Mouse (Mus musculus): ENCODE data around the gene Apold1. TPM values are rescaled to one million over a fixed set of nuclear protein-coding genes. Genes with fewer than 3 reads are reported as not detected.
A peak's percentile ranks its signal among the peaks of the same experiment; 100 is the strongest.

Apold1 gene
- 8.9 and 9.9 TPM in 2 replicates for polyA plus RNA-seq (2015; fragmentation: Nextera tagmentation; extraction: Ambion mirVana)

- Histone ChIP-seq H3K27ac (ENCODE audit: low read length) (peak within 1 kb of the TSS; percentile 69), H3K9ac (ENCODE audit: low read length) (peak within 1 kb of the TSS; percentile 5; the same call in 1 of the 2 replicates), H3K36me3 (ENCODE audit: control insufficient read depth, insufficient read depth) (no peaks in the 10 kb centered on the region), H3K27me3 (ENCODE audit: control insufficient read depth, insufficient read depth, low read length) (no peaks in the 10 kb centered on the region), H3K9me3 (replicated peaks; ENCODE audit: control insufficient read depth, low read length) (no peaks in the 10 kb centered on the region), H3K4me2 (ENCODE audit: low read depth, low read length) (peak within 1 kb of the TSS; percentile 47), H3K4me3 (ENCODE audit: low read length) (peak within 1 kb of the TSS; percentile 67), H3K4me1 (ENCODE audit: control insufficient read depth, insufficient read depth, low read length) (peaks cover 11% of the 10 kb centered on the region)
- WGBS, result 45% methylated on average over 22 of the region's 22 CpGs
- peak; percentile 42 for ATAC-seq (replicated peaks; ENCODE audit: extremely low read depth, insufficient read depth, low FRiP score)
Measured at GRCm38 (mm10) chr6:134981231-134982062, at the start of gene Apold1. Gene Apold1, plus strand, starts transcription at chr6:134981718.

- H3K27ac ChIP-seq (ENCODE audit: low read length), result peak overlapping the region; percentile 41
- H3K9me3 ChIP-seq (replicated peaks; ENCODE audit: control insufficient read depth, low read length), result no peaks in the 10 kb centered on the region
- H3K4me2 ChIP-seq (ENCODE audit: low read depth, low read length), result peak overlapping the region; percentile 33
- H3K27me3 ChIP-seq (ENCODE audit: control insufficient read depth, insufficient read depth, low read length), result no peaks in the 10 kb centered on the region
- no peak for ATAC-seq (replicated peaks; ENCODE audit: extremely low read depth, insufficient read depth, low FRiP score)
- H3K36me3 ChIP-seq (ENCODE audit: control insufficient read depth, insufficient read depth), result peaks cover 3% of the 10 kb centered on the region; the same call in 1 of the 2 replicates
- H3K4me3 ChIP-seq (ENCODE audit: low read length), result peak overlapping the region; percentile 0; the same call in 1 of the 2 replicates
- WGBS, result 57% methylated on average over 12 of the region's 12 CpGs
- peaks cover 27% of the 10 kb centered on the region for H3K4me1 ChIP-seq (ENCODE audit: control insufficient read depth, insufficient read depth, low read length)
- H3K9ac ChIP-seq (ENCODE audit: low read length), result peak overlapping the region; percentile 47
Measured at GRCm38 (mm10) chr6:134932486-134933206, 48.9 kb upstream of the Apold1 start.

GRCm38 (mm10) chr6:134933207-134933558 is 48.3 kb upstream of the Apold1 start:
- Histone ChIP-seq H3K4me3 (ENCODE audit: low read length) (peak overlapping the region; percentile 0; the same call in 1 of the 2 replicates), H3K9ac (ENCODE audit: low read length) (peak overlapping the region; percentile 47), H3K9me3 (replicated peaks; ENCODE audit: control insufficient read depth, low read length) (no peaks in the 10 kb centered on the region), H3K27me3 (ENCODE audit: control insufficient read depth, insufficient read depth, low read length) (no peaks in the 10 kb centered on the region), H3K4me1 (ENCODE audit: control insufficient read depth, insufficient read depth, low read length) (peaks cover 27% of the 10 kb centered on the region), H3K36me3 (ENCODE audit: control insufficient read depth, insufficient read depth) (peaks cover 3% of the 10 kb centered on the region; the same call in 1 of the 2 replicates), H3K27ac (ENCODE audit: low read length) (peak overlapping the region; percentile 3; the same call in 1 of the 2 replicates), H3K4me2 (ENCODE audit: low read depth, low read length) (peak overlapping the region; percentile 33)
- WGBS, result 79% methylated on average over 2 of the region's 2 CpGs
- no peak for ATAC-seq (replicated peaks; ENCODE audit: extremely low read depth, insufficient read depth, low FRiP score)

- Histone ChIP-seq H3K4me3 (ENCODE audit: low read length) (no peak overlapping the region), H3K27me3 (ENCODE audit: control insufficient read depth, insufficient read depth, low read length) (no peaks in the 10 kb centered on the region), H3K27ac (ENCODE audit: low read length) (no peak overlapping the region), H3K9ac (ENCODE audit: low read length) (no peak overlapping the region), H3K9me3 (replicated peaks; ENCODE audit: control insufficient read depth, low read length) (no peaks in the 10 kb centered on the region), H3K36me3 (ENCODE audit: control insufficient read depth, insufficient read depth) (peaks cover 3% of the 10 kb centered on the region; the same call in 1 of the 2 replicates), H3K4me2 (ENCODE audit: low read depth, low read length) (no peak overlapping the region), H3K4me1 (ENCODE audit: control insufficient read depth, insufficient read depth, low read length) (peaks cover 25% of the 10 kb centered on the region)
- ATAC-seq (replicated peaks; ENCODE audit: extremely low read depth, insufficient read depth, low FRiP score), result no peak
- WGBS, result 87% methylated on average over 5 of the region's 5 CpGs
Measured at GRCm38 (mm10) chr6:134934305-134934704, 47.2 kb upstream of the Apold1 start.

DNA sequence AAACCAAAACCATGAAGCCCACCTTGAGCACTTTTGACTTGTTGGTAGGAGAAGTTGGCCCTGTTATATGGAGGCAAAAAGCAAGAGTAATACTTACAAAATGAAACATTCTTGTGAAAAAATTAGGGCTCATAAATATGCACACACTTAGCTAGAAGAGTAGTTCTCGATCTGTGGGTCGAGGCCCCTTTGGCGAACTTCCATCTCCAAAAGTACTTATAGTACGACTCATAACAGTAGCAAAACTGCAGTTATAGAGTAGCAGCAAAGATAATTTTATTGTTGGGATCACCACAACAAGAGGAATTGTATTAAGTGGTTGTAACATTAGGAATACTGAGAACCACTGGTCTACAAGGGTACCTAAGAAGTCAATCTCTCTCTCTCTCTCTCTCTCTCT is 41.7 kb upstream of the Apold1 start:
- H3K27ac ChIP-seq (ENCODE audit: low read length), result no peak overlapping the region
- no peak for ATAC-seq (replicated peaks; ENCODE audit: extremely low read depth, insufficient read depth, low FRiP score)
- WGBS, result 65% methylated on average over 4 of the region's 4 CpGs

GRCm38 (mm10) chr6:134943759-134944407 is 37.6 kb upstream of the Apold1 start:
- no peaks in the 10 kb centered on the region for H3K9me3 ChIP-seq (replicated peaks; ENCODE audit: control insufficient read depth, low read length)
- H3K4me3 ChIP-seq (ENCODE audit: low read length), result no peak overlapping the region
- H3K9ac ChIP-seq (ENCODE audit: low read length), result no peak overlapping the region
- ATAC-seq (replicated peaks; ENCODE audit: extremely low read depth, insufficient read depth, low FRiP score), result no peak
- H3K27ac ChIP-seq (ENCODE audit: low read length), result peak overlapping the region; percentile 21; the same call in 1 of the 2 replicates
- H3K27me3 ChIP-seq (ENCODE audit: control insufficient read depth, insufficient read depth, low read length), result no peaks in the 10 kb centered on the region
- peaks cover 14% of the 10 kb centered on the region for H3K4me1 ChIP-seq (ENCODE audit: control insufficient read depth, insufficient read depth, low read length)
- peaks cover 12% of the 10 kb centered on the region for H3K36me3 ChIP-seq (ENCODE audit: control insufficient read depth, insufficient read depth)
- WGBS, result 76% methylated on average over 13 of the region's 13 CpGs
- H3K4me2 ChIP-seq (ENCODE audit: low read depth, low read length), result no peak overlapping the region

More for the DNA sequence above, 41.7 kb upstream of the Apold1 start:
- Histone ChIP-seq H3K4me2 (ENCODE audit: low read depth, low read length) (no peak overlapping the region), H3K9ac (ENCODE audit: low read length) (no peak overlapping the region), H3K9me3 (replicated peaks; ENCODE audit: control insufficient read depth, low read length) (no peaks in the 10 kb centered on the region), H3K4me1 (ENCODE audit: control insufficient read depth, insufficient read depth, low read length) (peaks cover 9% of the 10 kb centered on the region), H3K4me3 (ENCODE audit: low read length) (no peak overlapping the region), H3K36me3 (ENCODE audit: control insufficient read depth, insufficient read depth) (peaks cover 15% of the 10 kb centered on the region), H3K27me3 (ENCODE audit: control insufficient read depth, insufficient read depth, low read length) (no peaks in the 10 kb centered on the region)

GRCm38 (mm10) chr6:134946054-134946453 is 35.5 kb upstream of the Apold1 start:
- no peaks in the 10 kb centered on the region for H3K27me3 ChIP-seq (ENCODE audit: control insufficient read depth, insufficient read depth, low read length)

DNA sequence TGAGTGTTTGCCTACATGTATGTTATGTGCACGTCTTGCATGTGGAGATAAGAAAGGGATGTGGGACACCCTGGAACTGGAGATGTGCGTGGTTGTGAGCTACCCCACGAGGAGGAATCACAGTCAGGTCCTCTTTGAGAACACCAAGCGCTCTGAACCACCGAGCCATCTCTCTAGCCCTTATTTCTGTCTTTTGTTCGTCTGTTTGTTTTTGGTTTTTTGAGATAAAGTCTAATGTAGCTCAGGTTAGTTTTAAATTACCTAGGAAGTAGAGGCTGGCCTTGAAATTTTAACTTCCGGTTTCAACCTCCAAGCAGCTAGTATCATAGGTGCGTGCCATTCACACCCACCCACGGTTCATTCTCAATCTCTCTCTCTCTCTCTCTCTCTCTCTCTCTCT is 34.7 kb upstream of the Apold1 start:
- Histone ChIP-seq H3K4me1 (ENCODE audit: control insufficient read depth, insufficient read depth, low read length) (peaks cover 14% of the 10 kb centered on the region), H3K9me3 (replicated peaks; ENCODE audit: control insufficient read depth, low read length) (no peaks in the 10 kb centered on the region), H3K9ac (ENCODE audit: low read length) (no peak overlapping the region), H3K27me3 (ENCODE audit: control insufficient read depth, insufficient read depth, low read length) (no peaks in the 10 kb centered on the region), H3K36me3 (ENCODE audit: control insufficient read depth, insufficient read depth) (peaks cover 5% of the 10 kb centered on the region; the same call in 1 of the 2 replicates), H3K4me3 (ENCODE audit: low read length) (no peak overlapping the region), H3K27ac (ENCODE audit: low read length) (no peak overlapping the region), H3K4me2 (ENCODE audit: low read depth, low read length) (no peak overlapping the region)
- ATAC-seq (replicated peaks; ENCODE audit: extremely low read depth, insufficient read depth, low FRiP score), result no peak
- 84% methylated on average over 9 of the region's 9 CpGs for WGBS

More at GRCm38 (mm10) chr6:134946054-134946453, 35.5 kb upstream of the Apold1 start:
- no peak overlapping the region for H3K4me3 ChIP-seq (ENCODE audit: low read length)
- H3K4me2 ChIP-seq (ENCODE audit: low read depth, low read length), result no peak overlapping the region
- WGBS, result 46% methylated on average over 6 of the region's 6 CpGs
- peaks cover 10% of the 10 kb centered on the region for H3K36me3 ChIP-seq (ENCODE audit: control insufficient read depth, insufficient read depth)
- ATAC-seq (replicated peaks; ENCODE audit: extremely low read depth, insufficient read depth, low FRiP score), result no peak
- H3K4me1 ChIP-seq (ENCODE audit: control insufficient read depth, insufficient read depth, low read length), result peaks cover 14% of the 10 kb centered on the region
- H3K27ac ChIP-seq (ENCODE audit: low read length), result peak overlapping the region; percentile 23; the same call in 1 of the 2 replicates
- 0 out of 2 replicates have a peak overlapping the region, but pooled peaks have one; percentile 7 for H3K9ac ChIP-seq (ENCODE audit: low read length)
- H3K9me3 ChIP-seq (replicated peaks; ENCODE audit: control insufficient read depth, low read length), result no peaks in the 10 kb centered on the region
